Mouse (Mus musculus) left cerebral cortex, adult 2 months (tissue): ENCODE measurements around the gene Cdnf. TPM values are rescaled to one million over a fixed set of nuclear protein-coding genes. Genes with fewer than 3 reads are reported as not detected.
A peak's percentile ranks its signal among the peaks of the same experiment; 100 is the strongest.

Experiments
- DNase-seq, 2 experiments: peaks; one replicate each; pipeline ENCODE4 v3.0.0; 2021 to 2022; ENCODE audit warnings: low spot score in 2 of 2, mixed read lengths in 1 of 2; ENCODE audit errors: extremely low spot score in 1 of 2
- H3K27ac ChIP-seq: fragments of 200-600 bp; 2 replicates; pipeline ENCODE4 v1.8.1; 2022
- H3K4me3 ChIP-seq: fragments of 200-600 bp; 2 replicates; pipeline ENCODE4 v1.8.1; 2022
- CTCF ChIP-seq: fragments of 200-600 bp; IDR thresholded peaks from 2 replicates; pipeline ENCODE4 v1.8.1; 2022; ENCODE audit warnings: antibody characterized with exemption, mild to moderate bottlenecking, moderate library complexity
- intact Hi-C: fragments of 180-260 bp; cut with DNase I; formaldehyde crosslinking; loops from one replicate; pipeline ENCODE4 v1.15.1; 2025
- long read RNA-seq, 2 experiments: library from polyadenylated mRNA; stranded (forward); transcript quantifications; one replicate each; pipeline ENCODE4 v2.0.0; 2021; ENCODE audit warnings: borderline mapping rate in 2 of 2
- total RNA-seq, 2 experiments: library from RNA; stranded (reverse); gene quantifications; 2 replicates each; pipeline ENCODE4 v1.2.3; 2021

Gene Cdnf
- under 1 TPM; 0.54 to 0.77 TPM for total RNA-seq
- long read RNA-seq, experiment 1 = 0 reads
- long read RNA-seq, experiment 2, partial matches to known transcripts = 0 of 1 reads
- long read RNA-seq, experiment 2, other reads (novel, unspliced or antisense) = 1 of 1 reads

DNA sequence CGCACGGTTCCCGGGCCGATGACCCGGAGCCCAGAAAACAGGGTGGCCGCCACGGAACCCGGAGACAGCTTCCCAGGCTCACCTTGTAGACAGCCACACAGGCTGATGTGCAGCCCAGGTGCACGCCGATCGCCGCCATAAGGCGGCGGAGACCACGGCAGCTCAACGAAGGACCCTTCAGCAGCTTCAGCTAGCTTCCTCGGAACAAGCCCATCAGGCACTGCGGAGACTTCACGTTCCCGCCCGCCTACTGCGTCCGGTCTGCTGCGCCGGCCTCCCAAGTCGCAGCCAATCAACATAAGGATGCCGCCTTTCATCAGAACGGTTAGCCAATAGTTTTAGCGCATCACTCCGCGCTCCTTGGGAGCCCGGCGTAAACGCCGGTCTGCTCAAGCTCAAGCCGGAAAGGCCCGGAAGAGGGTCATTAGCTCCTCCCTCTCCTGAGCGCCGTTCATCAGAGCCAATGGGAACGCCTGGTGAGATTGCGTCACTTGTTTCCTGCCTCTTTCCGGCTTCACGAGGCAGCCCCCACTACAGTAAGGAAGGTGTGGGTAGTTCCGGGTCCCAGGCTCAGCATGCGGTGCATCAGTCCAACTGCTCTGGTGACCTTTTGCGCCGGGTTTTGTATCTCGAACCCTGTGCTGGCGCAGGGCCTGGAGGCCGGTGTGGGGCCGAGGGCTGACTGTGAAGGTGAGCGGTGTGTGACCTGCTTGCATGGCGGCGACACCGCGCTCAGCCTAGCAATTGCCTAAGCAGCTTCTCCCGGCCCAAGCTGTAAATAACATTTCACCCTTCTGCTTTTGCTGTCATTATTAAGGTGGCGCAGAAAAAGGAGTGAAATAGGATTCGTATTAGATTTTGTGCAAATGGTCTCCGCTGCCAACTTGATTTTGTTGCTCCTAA lies at the start of gene Cdnf, which contains the start of the genes Gm45902 and Hspa14:
TSS of gene Cdnf (plus strand) at position 479 of the 903 bp plus-strand sequence.
TSS of gene Gm45902 (minus strand) at position 239 of the 903 bp plus-strand sequence.
TSS of gene Hspa14 (minus strand) at position 263 of the 903 bp plus-strand sequence.
- intact Hi-C loops = loop anchor here (2.0 kb wide), 1 partner anchor 88 kb away; the partner anchor contains the start of gene Dclre1c
- no peak for TF ChIP-seq CTCF
- Histone ChIP-seq H3K4me3 (peak within 1 kb of the TSS; percentile 93), H3K27ac (peak within 1 kb of the TSS; percentile 90)
- peak; percentile 93 to 96 for DNase-seq

DNA sequence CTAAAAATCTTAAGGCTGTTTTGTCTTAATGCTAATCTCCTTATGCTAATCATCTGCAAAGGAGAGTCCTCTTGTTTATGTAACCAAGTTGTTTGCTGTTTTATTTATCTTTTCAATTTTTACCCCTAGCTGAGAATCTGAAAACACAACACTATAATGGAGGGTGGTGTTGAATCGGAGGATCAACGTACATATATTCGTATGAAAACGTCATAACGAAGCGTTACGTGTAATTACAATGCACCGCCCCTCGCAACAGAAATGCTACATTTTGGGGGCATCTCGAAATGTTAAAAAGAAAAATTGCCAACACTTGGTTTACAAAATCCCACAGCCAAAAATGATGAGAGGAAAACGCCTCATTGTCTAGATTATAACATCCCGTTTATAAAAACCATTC lies 38.9 kb upstream of the Cdnf start:
- DNase-seq = no peak
- no peak for TF ChIP-seq CTCF
- intact Hi-C loops = no loop called here
- Histone ChIP-seq H3K4me3 (peak overlapping the region; percentile 95), H3K27ac (no peak overlapping the region)

DNA sequence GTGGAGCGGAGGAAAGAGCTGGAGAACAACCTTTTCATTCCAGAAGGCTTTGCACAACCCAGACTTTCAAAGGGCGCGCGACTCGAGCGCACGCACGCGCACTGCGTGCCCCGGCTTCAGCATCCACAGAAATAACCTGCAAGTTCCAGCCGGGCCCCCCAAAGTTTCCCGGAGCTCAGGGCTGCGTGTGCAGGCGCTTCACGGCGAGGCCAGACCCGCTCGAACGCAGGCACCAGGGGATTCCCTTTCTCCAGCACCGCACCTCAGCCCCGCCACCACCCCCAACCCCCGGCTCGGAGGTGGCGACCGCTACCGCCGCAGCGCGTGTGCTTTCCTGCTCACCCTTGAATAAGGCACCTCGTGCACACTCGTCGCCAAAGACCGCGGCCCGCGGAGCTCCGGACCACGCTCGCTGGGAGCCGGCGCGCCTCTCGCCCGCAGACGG lies 38.4 kb upstream of the Cdnf start:
- TF ChIP-seq CTCF = no peak
- Histone ChIP-seq H3K27ac (peak overlapping the region; percentile 48; the same call in 1 of the 2 replicates), H3K4me3 (peak overlapping the region; percentile 95)
- intact Hi-C loops = no loop called here
- peak; percentile 57 to 60 for DNase-seq

GRCm38 (mm10) chr2:3474861-3475283 lies 38.0 kb upstream of the Cdnf start, which contains the start of gene Suv39h2:
Gene Suv39h2 (minus strand): TSS chr2:3475031.
- peak; percentile 96 to 98 for DNase-seq
- TF ChIP-seq CTCF = no peak
- peak within 1 kb of the TSS; percentile 75 for H3K27ac ChIP-seq
- intact Hi-C loops = no loop called here
- H3K4me3 ChIP-seq = peak within 1 kb of the TSS; percentile 95

DNA sequence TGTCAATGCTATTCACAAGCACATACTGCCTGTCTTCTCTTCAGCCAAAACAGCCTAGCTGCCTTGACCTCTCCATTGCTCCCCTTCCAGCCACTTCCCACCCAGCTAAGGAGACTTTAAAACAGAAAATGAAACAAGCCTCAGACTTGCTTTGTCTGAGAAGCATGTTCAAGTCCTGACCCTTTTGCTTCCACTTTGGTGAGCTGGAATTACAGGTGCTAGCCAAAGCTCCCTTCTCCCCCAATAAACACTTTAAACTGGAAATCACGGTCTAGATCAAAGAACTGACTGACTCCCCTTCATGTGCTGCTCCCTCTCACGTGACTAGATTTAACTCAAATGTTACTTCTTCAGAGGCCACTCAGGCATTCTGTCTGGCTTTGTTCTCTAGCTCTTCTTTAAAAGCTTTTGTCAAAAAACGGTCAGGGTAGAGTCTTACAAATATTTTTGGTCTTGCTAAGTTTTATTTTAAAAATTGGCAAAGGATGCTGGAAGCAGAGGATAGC lies 37.0 kb upstream of the Cdnf start:
- Histone ChIP-seq H3K27ac (no peak overlapping the region), H3K4me3 (peak overlapping the region; percentile 95)
- intact Hi-C loops = no loop called here
- DNase-seq = no peak
- TF ChIP-seq CTCF = no peak

GRCm38 (mm10) chr2:3480239-3480638 lies 32.6 kb upstream of the Cdnf start:
- no peak for DNase-seq
- intact Hi-C loops = no loop called here
- H3K27ac ChIP-seq = no peak overlapping the region
- no peak overlapping the region for H3K4me3 ChIP-seq
- TF ChIP-seq CTCF = peak; percentile 32

- TF ChIP-seq CTCF = no peak
Measured at GRCm38 (mm10) chr2:3489816-3490215, 23.0 kb upstream of the Cdnf start.

GRCm38 (mm10) chr2:3493833-3494409 lies 18.9 kb upstream of the Cdnf start:
- intact Hi-C loops = no loop called here
- DNase-seq = no peak
- H3K27ac ChIP-seq = no peak overlapping the region
- H3K4me3 ChIP-seq = no peak overlapping the region
- no peak for TF ChIP-seq CTCF

More at GRCm38 (mm10) chr2:3489816-3490215, 23.0 kb upstream of the Cdnf start:
- intact Hi-C loops = no loop called here
- no peak for DNase-seq
- H3K27ac ChIP-seq = no peak overlapping the region
- no peak overlapping the region for H3K4me3 ChIP-seq

DNA sequence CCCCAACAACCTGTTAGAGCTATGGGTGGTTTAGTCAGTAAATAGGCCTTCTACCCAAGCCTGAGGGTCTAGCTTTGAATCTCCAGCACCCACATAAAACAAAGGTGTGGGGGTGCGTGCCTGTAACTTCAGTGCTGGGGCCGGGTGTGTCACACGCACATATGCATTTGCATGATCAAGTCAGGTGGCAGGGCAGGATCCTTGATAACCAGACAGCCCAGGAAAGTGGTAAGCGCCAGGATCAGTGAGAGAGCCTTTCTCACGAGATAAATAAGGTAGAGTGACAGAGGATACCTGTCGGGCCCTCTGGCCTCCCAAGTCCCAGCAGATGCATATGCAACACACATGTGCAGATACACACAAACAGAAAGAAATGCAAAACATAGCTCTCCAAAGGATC lies 13.3 kb upstream of the Cdnf start:
- intact Hi-C loops = no loop called here
- TF ChIP-seq CTCF = no peak
- no peak overlapping the region for H3K4me3 ChIP-seq
- no peak for DNase-seq
- H3K27ac ChIP-seq = no peak overlapping the region

GRCm38 (mm10) chr2:3500886-3501285 lies 11.9 kb upstream of the Cdnf start:
- Histone ChIP-seq H3K27ac (no peak overlapping the region), H3K4me3 (no peak overlapping the region)
- no peak for TF ChIP-seq CTCF
- DNase-seq = no peak
- intact Hi-C loops = no loop called here

GRCm38 (mm10) chr2:3512076-3512475 lies 754 bp upstream of the Cdnf start:
- H3K27ac ChIP-seq = peak overlapping the region; percentile 80
- DNase-seq = no peak
- intact Hi-C loops = loop anchor here (2.0 kb wide), 1 partner anchor 87 kb away; the partner anchor contains the start of gene Dclre1c
- no peak for TF ChIP-seq CTCF
- H3K4me3 ChIP-seq = peak overlapping the region; percentile 93

GRCm38 (mm10) chr2:3522558-3522957 lies 9.7 kb downstream of the Cdnf start:
- intact Hi-C loops = no loop called here

More at GRCm38 (mm10) chr2:3522558-3522957, 9.7 kb downstream of the Cdnf start:
- Histone ChIP-seq H3K4me3 (no peak overlapping the region), H3K27ac (no peak overlapping the region)
- TF ChIP-seq CTCF = no peak
- DNase-seq = no peak
